Mouse (Mus musculus) ES-CJ7 (cell line): Measurements from ENCODE around the gene Akap10.
"Not testable (repeated sequence)": the region's sequence is repeated elsewhere in the genome, so short reads cannot be mapped to it uniquely, and the experiment has no call there.

Source experiments
- DNase-seq: peaks from one replicate; pipeline ENCODE4 v3.0.0; 2011; ENCODE audit warnings: low read depth, low spot score

The Akap10 gene

GRCm38 (mm10) chr11:61930098-61930517 is at the start of gene Akap10:
Akap10 (minus strand) TSS chr11:61930252.
- DNase-seq = peak; percentile 92

- no peak for DNase-seq
Measured at GRCm38 (mm10) chr11:61975783-61976182, 45.7 kb upstream of the Akap10 start.

- no peak for DNase-seq
Measured at GRCm38 (mm10) chr11:61974106-61974707, 44.2 kb upstream of the Akap10 start.

GRCm38 (mm10) chr11:61971441-61972221 is 41.6 kb upstream of the Akap10 start:
- DNase-seq = no peak

GRCm38 (mm10) chr11:61970901-61971300 is 40.8 kb upstream of the Akap10 start:
- no peak for DNase-seq

GRCm38 (mm10) chr11:61968875-61969274 is 38.8 kb upstream of the Akap10 start:
- no peak for DNase-seq

- DNase-seq = no peak
Measured at GRCm38 (mm10) chr11:61967034-61967433, 37.0 kb upstream of the Akap10 start.

- DNase-seq = no peak
Measured at GRCm38 (mm10) chr11:61964611-61965010, 34.6 kb upstream of the Akap10 start.

GRCm38 (mm10) chr11:61963193-61963592 is 33.1 kb upstream of the Akap10 start:
- DNase-seq = no peak

GRCm38 (mm10) chr11:61962684-61963083 is 32.6 kb upstream of the Akap10 start:
- DNase-seq = no peak

GRCm38 (mm10) chr11:61960096-61960495 is 30.0 kb upstream of the Akap10 start:
- no peak for DNase-seq

GRCm38 (mm10) chr11:61958706-61959105 is 28.7 kb upstream of the Akap10 start:
- DNase-seq = not testable (repeated sequence)

GRCm38 (mm10) chr11:61957296-61957813 is 27.3 kb upstream of the Akap10 start:
- peak; percentile 45 for DNase-seq

GRCm38 (mm10) chr11:61956572-61957295 is 26.7 kb upstream of the Akap10 start, which contains the start of gene Specc1:
Specc1 (plus strand) TSS chr11:61956763.
- peak; percentile 89 for DNase-seq

GRCm38 (mm10) chr11:61955951-61956350 is 25.9 kb upstream of the Akap10 start:
- no peak for DNase-seq

GRCm38 (mm10) chr11:61955136-61955535 is 25.1 kb upstream of the Akap10 start:
- DNase-seq = no peak

- peak; percentile 86 for DNase-seq
Measured at GRCm38 (mm10) chr11:61950632-61951031, 20.6 kb upstream of the Akap10 start.

- DNase-seq = peak; percentile 73
Measured at GRCm38 (mm10) chr11:61949315-61949714, 19.3 kb upstream of the Akap10 start.

- DNase-seq = no peak
Measured at GRCm38 (mm10) chr11:61946608-61947007, 16.6 kb upstream of the Akap10 start.

- no peak for DNase-seq
Measured at GRCm38 (mm10) chr11:61944417-61944816, 14.4 kb upstream of the Akap10 start.

GRCm38 (mm10) chr11:61942903-61943302 is 12.9 kb upstream of the Akap10 start:
- DNase-seq = no peak

GRCm38 (mm10) chr11:61937761-61938160 is 7.7 kb upstream of the Akap10 start:
- no peak for DNase-seq
